Mouse (Mus musculus) lung, postnatal 4 days (tissue): ENCODE results near the gene Cfap57.

ENCODE experiments used
- DNase-seq, 2 experiments: peaks; one replicate each; pipeline ENCODE4 v3.0.0; 2021

Gene Cfap57

GRCm38 (mm10) chr4:118620279-118620966 lies at the start of gene Cfap57, which contains the start of gene Ebna1bp2:
Gene Cfap57 (minus strand): TSS chr4:118620777.
Gene Ebna1bp2 (plus strand): TSS chr4:118620799.
- peak; percentile 91 to 92 for DNase-seq

- no peak for DNase-seq
These were observed 38.1 kb upstream of the Cfap57 start, which contains the start of gene Olfr62 for GRCm38 (mm10) chr4:118658652-118659051. Gene Olfr62 (plus strand): TSS chr4:118658952.

GRCm38 (mm10) chr4:118645234-118645633 lies 24.7 kb upstream of the Cfap57 start:
- peak in 1 of 2 experiments; percentile 52 for DNase-seq

GRCm38 (mm10) chr4:118642346-118643190 lies 22.0 kb upstream of the Cfap57 start:
- DNase-seq: peak in 1 of 2 experiments; percentile 33

GRCm38 (mm10) chr4:118630261-118630660 lies 9.7 kb upstream of the Cfap57 start:
- DNase-seq: no peak

GRCm38 (mm10) chr4:118621781-118622180 lies 1.2 kb upstream of the Cfap57 start:
- DNase-seq: no peak

GRCm38 (mm10) chr4:118620967-118621320 lies 367 bp upstream of the Cfap57 start:
- no peak for DNase-seq

- DNase-seq: no peak
These were observed 5.2 kb downstream of the Cfap57 start for GRCm38 (mm10) chr4:118615412-118615811.

GRCm38 (mm10) chr4:118612619-118613018 lies 8.0 kb downstream of the Cfap57 start:
- peak; percentile 66 to 69 for DNase-seq

GRCm38 (mm10) chr4:118609836-118610235 lies 10.7 kb downstream of the Cfap57 start:
- no peak for DNase-seq

- DNase-seq: no peak
These were observed 16.5 kb downstream of the Cfap57 start for GRCm38 (mm10) chr4:118604065-118604464.

- DNase-seq: no peak
These were observed 30.8 kb downstream of the Cfap57 start for GRCm38 (mm10) chr4:118589733-118590130.

- DNase-seq: no peak
These were observed 31.4 kb downstream of the Cfap57 start for GRCm38 (mm10) chr4:118589053-118589732.

GRCm38 (mm10) chr4:118582629-118583028 lies 37.9 kb downstream of the Cfap57 start:
- no peak for DNase-seq

GRCm38 (mm10) chr4:118581508-118581907 lies 39.1 kb downstream of the Cfap57 start:
- DNase-seq: no peak

GRCm38 (mm10) chr4:118579313-118579712 lies 41.3 kb downstream of the Cfap57 start:
- DNase-seq: peak; percentile 44 to 46

- peak; percentile 74 to 86 for DNase-seq
These were observed 44.5 kb downstream of the Cfap57 start for GRCm38 (mm10) chr4:118576097-118576496.

GRCm38 (mm10) chr4:118571441-118571840 lies 49.1 kb downstream of the Cfap57 start:
- DNase-seq: no peak

- peak in 1 of 2 experiments; percentile 33 for DNase-seq
These were observed 51.3 kb downstream of the Cfap57 start for GRCm38 (mm10) chr4:118569320-118569719.

GRCm38 (mm10) chr4:118568709-118569108 lies 51.9 kb downstream of the Cfap57 start:
- DNase-seq: no peak

- DNase-seq: peak; percentile 48 to 79
These were observed 54.4 kb downstream of the Cfap57 start for GRCm38 (mm10) chr4:118566161-118566676.

- no peak for DNase-seq
These were observed 55.7 kb downstream of the Cfap57 start for GRCm38 (mm10) chr4:118564926-118565279.
